Mouse (Mus musculus): ENCODE measurements around the gene Gxylt2. TPM values are rescaled to one million over a fixed set of nuclear protein-coding genes. Genes with fewer than 3 reads are reported as not detected.

Gene Gxylt2
- polyA plus RNA-seq, 1 experiment from 2014 or later, result 0.98 TPM

- Histone ChIP-seq H3K27me3 (no peaks in the 10 kb centered on the region), H3K27ac (no peak overlapping the region), H3K9me3 (no peaks in the 10 kb centered on the region), H3K9ac (replicated peaks) (no peak overlapping the region), H3K4me2 (replicated peaks) (no peak overlapping the region), H3K36me3 (no peaks in the 10 kb centered on the region), H3K4me1 (replicated peaks) (peaks cover 8% of the 10 kb centered on the region), H3K4me3 (replicated peaks) (no peak overlapping the region)
- ATAC-seq, result no peak
- 83% methylated on average over 8 of the region's 8 CpGs for WGBS
Observed at GRCm38 (mm10) chr6:100716817-100717216, 12.3 kb downstream of the Gxylt2 start.

DNA sequence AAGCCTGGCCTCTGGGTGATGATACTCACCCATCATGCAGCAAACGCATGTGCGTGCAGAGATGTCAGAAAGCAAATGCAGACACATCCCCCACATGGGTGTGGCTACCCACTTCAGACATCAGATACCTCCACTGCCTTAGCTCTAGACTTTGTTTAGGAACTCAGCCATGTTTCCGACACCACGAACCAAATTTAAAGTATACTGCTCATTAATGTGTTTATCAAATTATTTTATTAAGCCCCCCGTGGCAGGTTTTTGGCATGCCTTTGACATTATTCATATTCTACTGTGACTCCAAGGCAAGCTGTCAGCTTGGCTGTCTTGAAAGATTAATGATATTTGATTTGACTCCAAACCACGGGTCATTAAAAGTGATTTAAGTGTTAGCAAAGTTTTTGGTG is 15.6 kb downstream of the Gxylt2 start:
- H3K4me1 ChIP-seq (replicated peaks), result peaks cover 8% of the 10 kb centered on the region
- H3K36me3 ChIP-seq, result no peaks in the 10 kb centered on the region
- H3K9ac ChIP-seq (replicated peaks), result no peak overlapping the region
- H3K27me3 ChIP-seq, result no peaks in the 10 kb centered on the region
- no peak for ATAC-seq
- no peaks in the 10 kb centered on the region for H3K9me3 ChIP-seq
- 90% methylated on average over 6 of the region's 6 CpGs for WGBS
- no peak overlapping the region for H3K27ac ChIP-seq
- H3K4me3 ChIP-seq (replicated peaks), result no peak overlapping the region
- no peak overlapping the region for H3K4me2 ChIP-seq (replicated peaks)

DNA sequence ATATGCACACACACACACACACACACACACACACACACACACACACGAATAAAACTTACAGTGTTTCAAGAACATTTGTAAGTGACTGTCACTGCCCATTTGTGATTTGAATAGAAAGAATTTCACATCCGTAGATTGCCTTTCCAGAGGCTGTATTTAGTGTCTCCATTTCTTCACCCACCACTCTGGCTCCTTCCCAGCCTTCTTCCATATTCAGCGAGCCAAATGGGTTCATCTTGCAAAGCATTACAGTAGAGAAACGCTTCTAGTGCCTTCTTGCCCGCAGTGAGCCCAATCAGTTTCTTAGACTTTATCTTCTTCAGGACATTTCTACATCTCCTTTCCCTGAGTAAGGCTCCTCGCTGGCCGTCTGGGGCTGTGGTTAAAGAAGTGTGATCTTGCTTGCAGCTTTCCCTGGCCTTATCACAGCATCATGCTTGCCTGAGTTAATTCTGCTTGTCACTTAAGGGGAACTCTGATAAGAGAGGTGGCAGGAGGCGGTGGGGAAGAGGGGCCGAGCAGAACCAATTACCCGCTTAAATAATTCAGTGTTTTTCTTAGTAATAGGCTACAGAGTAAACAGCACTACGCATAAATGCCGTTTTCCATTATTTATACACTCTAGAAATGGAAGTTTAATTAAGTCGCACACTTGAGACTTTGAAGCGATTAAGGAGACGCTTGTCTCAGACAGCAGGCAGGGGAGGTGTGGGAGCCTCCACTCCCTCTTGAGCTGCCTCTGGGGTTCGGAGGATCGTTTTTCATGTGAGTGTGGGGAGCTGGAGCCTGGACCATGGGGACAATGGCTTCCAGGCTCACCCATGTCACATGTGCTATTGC is 16.6 kb downstream of the Gxylt2 start:
- ATAC-seq, result peak; percentile 70
- no peaks in the 10 kb centered on the region for H3K9me3 ChIP-seq
- no peaks in the 10 kb centered on the region for H3K36me3 ChIP-seq
- no peaks in the 10 kb centered on the region for H3K27me3 ChIP-seq
- 52% methylated on average over 17 of the region's 17 CpGs for WGBS
- H3K9ac ChIP-seq (replicated peaks), result no peak overlapping the region
- H3K4me3 ChIP-seq (replicated peaks), result no peak overlapping the region
- peaks cover 8% of the 10 kb centered on the region for H3K4me1 ChIP-seq (replicated peaks)
- no peak overlapping the region; the same call in 1 of the 2 replicates for H3K4me2 ChIP-seq (replicated peaks)
- no peak overlapping the region for H3K27ac ChIP-seq

DNA sequence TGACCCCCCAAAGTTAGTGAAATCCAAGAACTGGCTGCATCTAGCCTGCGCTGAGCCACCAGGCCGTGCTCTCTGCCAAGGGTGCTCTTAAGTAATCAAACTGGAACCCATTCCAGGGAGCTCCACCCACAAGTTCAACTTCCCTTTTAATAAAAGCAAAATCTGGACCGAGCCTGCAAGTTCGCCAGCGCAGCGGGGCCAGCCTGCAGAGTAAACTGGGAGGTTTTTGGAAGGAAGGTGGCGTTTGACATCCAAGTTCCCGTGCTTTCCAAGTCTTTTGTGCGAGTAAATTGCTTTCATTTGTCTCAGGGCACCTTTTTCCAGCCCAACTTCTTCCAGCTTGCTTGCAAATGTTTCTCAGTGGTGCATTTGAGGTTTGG is 27.5 kb downstream of the Gxylt2 start:
- no peaks in the 10 kb centered on the region for H3K36me3 ChIP-seq
- H3K4me2 ChIP-seq (replicated peaks), result no peak overlapping the region
- 84% methylated on average over 9 of the region's 9 CpGs for WGBS
- no peak overlapping the region for H3K4me3 ChIP-seq (replicated peaks)
- H3K4me1 ChIP-seq (replicated peaks), result no peaks in the 10 kb centered on the region
- H3K9me3 ChIP-seq, result no peaks in the 10 kb centered on the region
- H3K27ac ChIP-seq, result no peak overlapping the region
- no peak for ATAC-seq
- no peak overlapping the region for H3K9ac ChIP-seq (replicated peaks)
- H3K27me3 ChIP-seq, result no peaks in the 10 kb centered on the region

DNA sequence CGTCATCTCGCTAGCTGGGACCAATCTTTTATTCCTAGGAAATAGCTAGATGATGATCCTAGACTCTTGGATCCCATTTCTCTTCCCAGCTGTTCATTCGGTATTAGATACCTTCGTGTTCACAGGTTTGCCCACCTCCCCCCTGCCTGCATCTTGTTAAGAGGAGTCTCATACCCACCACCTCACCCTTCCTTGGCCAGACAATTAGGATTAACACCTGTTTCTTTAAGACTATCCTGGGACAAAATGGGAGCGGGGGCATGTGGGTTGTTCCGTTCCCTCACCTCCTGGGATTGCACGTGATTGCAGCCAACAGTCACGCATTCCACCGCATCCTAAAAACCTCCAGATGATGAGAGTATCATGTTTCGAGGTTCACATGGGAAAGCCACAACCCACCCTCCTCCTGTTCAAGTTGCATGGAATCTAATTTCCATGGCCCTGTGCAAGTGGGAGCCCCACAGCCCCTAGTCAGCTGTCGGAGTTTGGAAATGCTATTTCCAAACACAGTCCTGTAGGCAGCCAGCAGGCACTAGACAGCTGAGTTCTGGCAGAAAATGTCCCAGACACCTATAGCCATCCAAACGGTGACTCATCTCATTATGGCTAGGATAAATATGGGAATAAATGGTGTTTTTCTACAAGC is 28.0 kb downstream of the Gxylt2 start:
- no peak for ATAC-seq
- no peak overlapping the region for H3K9ac ChIP-seq (replicated peaks)
- 74% methylated on average over 12 of the region's 12 CpGs for WGBS
- no peak overlapping the region for H3K4me2 ChIP-seq (replicated peaks)
- H3K4me1 ChIP-seq (replicated peaks), result no peaks in the 10 kb centered on the region
- H3K36me3 ChIP-seq, result no peaks in the 10 kb centered on the region
- no peaks in the 10 kb centered on the region for H3K9me3 ChIP-seq
- H3K4me3 ChIP-seq (replicated peaks), result no peak overlapping the region
- no peak overlapping the region for H3K27ac ChIP-seq
- H3K27me3 ChIP-seq, result no peaks in the 10 kb centered on the region

DNA sequence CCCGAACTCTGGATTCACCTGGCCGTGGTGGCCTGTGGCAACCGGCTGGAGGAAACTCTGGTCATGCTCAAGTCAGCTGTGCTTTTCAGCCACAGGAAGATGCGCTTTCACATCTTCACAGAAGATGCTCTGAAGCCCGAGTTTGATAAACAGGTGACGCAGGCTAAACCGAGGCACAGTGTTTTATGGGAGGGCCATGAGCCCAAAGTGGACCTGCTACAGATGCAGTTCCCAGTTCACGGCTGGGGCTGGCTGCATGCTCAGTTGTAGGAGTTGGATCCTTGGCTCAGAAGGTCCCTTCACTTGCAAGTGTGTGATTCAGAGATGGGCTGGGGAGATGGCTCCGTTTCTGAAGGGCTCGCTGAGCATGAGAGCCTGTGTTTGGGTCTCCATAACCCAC is 28.7 kb downstream of the Gxylt2 start:
- Histone ChIP-seq H3K27me3 (no peaks in the 10 kb centered on the region), H3K9me3 (no peaks in the 10 kb centered on the region), H3K27ac (no peak overlapping the region), H3K4me3 (replicated peaks) (no peak overlapping the region), H3K36me3 (no peaks in the 10 kb centered on the region), H3K4me2 (replicated peaks) (no peak overlapping the region), H3K9ac (replicated peaks) (no peak overlapping the region), H3K4me1 (replicated peaks) (no peaks in the 10 kb centered on the region)
- 93% methylated on average over 10 of the region's 10 CpGs for WGBS
- ATAC-seq, result no peak

GRCm38 (mm10) chr6:100734321-100734720 is 29.8 kb downstream of the Gxylt2 start:
- Histone ChIP-seq H3K9ac (replicated peaks) (no peak overlapping the region), H3K27me3 (no peaks in the 10 kb centered on the region), H3K27ac (no peak overlapping the region), H3K4me1 (replicated peaks) (no peaks in the 10 kb centered on the region), H3K4me2 (replicated peaks) (no peak overlapping the region), H3K4me3 (replicated peaks) (no peak overlapping the region), H3K9me3 (no peaks in the 10 kb centered on the region), H3K36me3 (no peaks in the 10 kb centered on the region)
- WGBS, result 95% methylated on average over 6 of the region's 6 CpGs
- no peak for ATAC-seq

DNA sequence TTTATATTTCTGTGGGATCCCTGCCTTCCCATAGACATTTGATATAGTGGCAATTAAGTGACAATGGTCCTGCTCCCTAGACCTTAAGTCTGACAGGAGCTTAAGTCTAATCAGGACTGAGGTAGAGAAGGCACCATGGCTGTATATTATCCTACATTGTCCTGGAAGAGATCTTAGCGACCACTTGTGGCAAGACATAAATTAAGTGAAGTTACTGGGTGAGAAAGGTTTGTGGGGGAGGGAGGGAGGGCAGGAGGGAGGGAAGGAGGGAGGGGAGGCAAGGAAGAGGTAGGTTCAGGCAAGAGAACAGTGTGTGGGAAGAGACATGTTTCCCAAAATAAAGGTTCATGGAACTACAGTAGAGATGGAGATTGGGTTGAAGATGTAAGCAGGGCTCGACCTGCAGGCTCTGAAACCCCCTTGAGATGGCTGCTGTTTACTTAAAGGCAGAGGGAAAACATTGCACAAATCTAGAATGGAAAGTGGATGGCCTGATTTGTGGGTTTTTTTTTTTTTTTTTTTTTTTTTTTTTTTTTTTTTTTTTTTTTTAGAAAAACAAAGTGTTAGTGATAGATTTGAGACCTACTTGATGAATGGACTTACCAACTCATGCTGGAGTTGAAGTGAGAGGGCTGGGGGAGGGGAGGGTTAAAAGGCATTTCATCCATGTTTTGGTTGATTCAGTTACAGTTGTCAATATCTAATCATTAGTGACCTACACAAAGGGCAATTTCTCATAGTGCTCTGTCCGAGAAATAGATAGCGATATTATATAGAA is 54.1 kb downstream of the Gxylt2 start:
- Histone ChIP-seq H3K9me3 (no peaks in the 10 kb centered on the region), H3K9ac (replicated peaks) (no peak overlapping the region), H3K4me2 (replicated peaks) (no peak overlapping the region), H3K27ac (no peak overlapping the region), H3K4me3 (replicated peaks) (no peak overlapping the region), H3K4me1 (replicated peaks) (no peaks in the 10 kb centered on the region), H3K36me3 (no peaks in the 10 kb centered on the region), H3K27me3 (no peaks in the 10 kb centered on the region)
- no peak for ATAC-seq
- 88% methylated on average over 4 of the region's 4 CpGs for WGBS

DNA sequence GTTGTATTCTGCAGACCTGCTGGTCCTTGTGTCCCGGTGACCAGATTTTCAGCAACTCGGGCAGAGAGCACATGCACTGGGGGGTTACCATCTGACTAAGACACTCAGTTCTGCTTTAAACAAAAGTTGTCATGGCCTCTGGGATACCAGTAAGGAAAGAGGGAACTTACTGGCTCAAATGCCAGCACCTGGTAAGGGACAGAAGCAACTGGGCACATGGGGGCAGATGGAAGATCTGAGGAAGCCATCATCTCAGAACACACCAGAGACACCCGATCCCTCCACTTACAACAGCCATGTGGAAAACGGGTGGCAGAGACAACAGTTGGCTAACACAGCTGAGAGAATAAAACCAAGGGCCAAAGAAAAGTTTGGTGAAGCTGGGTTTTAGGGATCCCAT is 63.2 kb downstream of the Gxylt2 start:
- Histone ChIP-seq H3K4me1 (replicated peaks) (no peaks in the 10 kb centered on the region), H3K9me3 (no peaks in the 10 kb centered on the region), H3K4me3 (replicated peaks) (no peak overlapping the region), H3K27ac (no peak overlapping the region), H3K4me2 (replicated peaks) (no peak overlapping the region), H3K36me3 (no peaks in the 10 kb centered on the region), H3K27me3 (no peaks in the 10 kb centered on the region), H3K9ac (replicated peaks) (no peak overlapping the region)
- no peak for ATAC-seq
- whole genome bisulfite sequencing, result 93% methylated on average over 4 of the region's 4 CpGs

DNA sequence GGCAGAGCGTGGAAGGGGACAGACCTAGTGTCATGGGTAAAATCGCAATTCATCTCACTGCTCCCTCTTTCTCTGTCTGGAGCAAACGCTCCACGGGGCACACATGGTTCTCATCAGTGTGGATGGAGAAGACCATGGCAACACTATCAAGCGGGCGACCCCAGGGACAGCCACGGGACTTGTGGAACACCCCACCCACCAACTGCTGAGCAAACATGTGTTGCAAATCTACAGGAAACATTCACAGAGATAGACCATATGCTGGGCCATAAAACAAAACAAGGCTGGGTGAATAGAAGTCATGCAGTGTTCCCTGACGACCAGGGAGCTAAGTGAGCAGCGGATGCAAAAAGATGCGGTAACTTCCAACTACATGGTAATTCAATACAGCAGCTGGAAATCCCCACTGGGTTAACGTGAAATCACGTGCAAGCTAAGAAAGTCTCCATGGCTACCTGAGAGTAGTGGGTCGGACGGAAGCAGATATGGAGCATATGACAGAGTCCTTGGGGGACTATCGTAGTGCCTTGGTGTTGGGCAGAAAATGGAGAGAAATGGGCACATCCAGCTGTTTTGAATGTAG is 71.5 kb downstream of the Gxylt2 start:
- H3K9me3 ChIP-seq, result no peaks in the 10 kb centered on the region
- peaks cover 5% of the 10 kb centered on the region for H3K4me1 ChIP-seq (replicated peaks)
- H3K4me2 ChIP-seq (replicated peaks), result no peak overlapping the region
- no peaks in the 10 kb centered on the region for H3K36me3 ChIP-seq
- no peak overlapping the region for H3K4me3 ChIP-seq (replicated peaks)
- no peaks in the 10 kb centered on the region for H3K27me3 ChIP-seq
- no peak for ATAC-seq
- WGBS, result 85% methylated on average over 15 of the region's 15 CpGs
- H3K27ac ChIP-seq, result no peak overlapping the region
- H3K9ac ChIP-seq (replicated peaks), result no peak overlapping the region

GRCm38 (mm10) chr6:100778595-100778994 is 74.1 kb downstream of the Gxylt2 start:
- no peaks in the 10 kb centered on the region; the same call in 1 of the 2 replicates for H3K9me3 ChIP-seq
- no peak overlapping the region for H3K4me3 ChIP-seq (replicated peaks)
- 90% methylated on average over 5 of the region's 5 CpGs for WGBS
- no peak overlapping the region for H3K4me2 ChIP-seq (replicated peaks)
- no peaks in the 10 kb centered on the region for H3K36me3 ChIP-seq
- peaks cover 5% of the 10 kb centered on the region for H3K4me1 ChIP-seq (replicated peaks)
- H3K9ac ChIP-seq (replicated peaks), result no peak overlapping the region
- H3K27me3 ChIP-seq, result no peaks in the 10 kb centered on the region
- no peak overlapping the region for H3K27ac ChIP-seq
- no peak for ATAC-seq

DNA sequence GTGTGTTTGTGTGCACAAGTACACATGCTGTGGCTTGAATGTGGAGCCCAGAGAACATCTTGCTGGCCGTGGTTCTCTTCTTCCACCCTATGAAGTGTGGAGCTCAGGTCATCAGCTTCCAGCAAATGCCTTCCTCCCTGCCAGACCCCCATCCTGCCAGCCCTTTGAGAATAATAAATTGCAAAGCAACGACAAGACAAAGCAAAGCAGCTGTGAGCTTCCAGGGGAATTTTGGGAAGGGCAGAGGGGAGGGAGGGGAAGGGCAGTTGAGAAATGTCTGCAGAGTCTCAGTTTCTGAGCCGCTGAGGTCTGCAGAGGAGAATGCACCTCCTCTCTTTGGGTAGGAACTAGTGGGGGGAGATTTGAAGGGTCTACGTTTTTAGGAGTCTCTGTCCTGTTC is 75.9 kb downstream of the Gxylt2 start:
- H3K4me2 ChIP-seq (replicated peaks), result no peak overlapping the region
- no peak for ATAC-seq
- 47% methylated on average over 4 of the region's 4 CpGs for WGBS

More for the DNA sequence above, 75.9 kb downstream of the Gxylt2 start:
- peaks cover 5% of the 10 kb centered on the region for H3K4me1 ChIP-seq (replicated peaks)
- H3K27me3 ChIP-seq, result no peaks in the 10 kb centered on the region
- H3K36me3 ChIP-seq, result no peaks in the 10 kb centered on the region
- no peak overlapping the region for H3K27ac ChIP-seq
- H3K9me3 ChIP-seq, result no peaks in the 10 kb centered on the region; the same call in 1 of the 2 replicates
- no peak overlapping the region for H3K9ac ChIP-seq (replicated peaks)
- no peak overlapping the region for H3K4me3 ChIP-seq (replicated peaks)

Data from midbrain, embryonic 13.5 days (tissue).